ENCODE assay signal across 8 mouse cellular contexts in the genomic region with DNA sequence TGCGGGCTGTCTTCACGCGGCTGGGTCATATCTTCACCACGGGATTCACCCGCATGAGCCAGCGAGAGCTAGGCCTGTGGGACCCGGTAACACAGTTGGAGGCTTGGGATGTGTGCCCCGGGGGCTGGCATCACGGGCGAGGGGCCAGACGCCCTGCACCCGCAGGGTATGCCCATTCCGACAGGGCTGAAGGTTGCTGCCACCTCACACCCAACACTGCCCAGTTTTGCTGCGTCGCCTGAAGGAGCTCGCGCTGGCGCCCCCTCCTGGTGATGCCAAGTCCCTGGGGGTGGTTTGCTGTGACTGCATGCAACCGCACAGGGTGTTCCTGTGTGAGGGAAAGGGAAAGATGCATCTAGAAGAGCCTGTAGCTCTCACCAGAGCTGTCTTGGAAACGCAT. TPM values are rescaled to one million over a fixed set of nuclear protein-coding genes. Genes with fewer than 3 reads are reported as not detected.
DNase-seq lines count a peak whose midpoint lies in the region; ATAC-seq and TF ChIP-seq lines count a peak whose summit lies in the region.

No protein-coding gene starts in this region.

- ATAC-seq in embryonic facial prominence, embryonic 11.5 days (replicated peaks; ENCODE audit: insufficient number of reproducible peaks, low FRiP score, low TSS enrichment, low read depth): 0 out of 2 replicates have a peak, but pooled peaks have one; percentile 17
- no peak for ATAC-seq in heart, embryonic 11.5 days (replicated peaks; ENCODE audit: insufficient number of reproducible peaks, low FRiP score, low TSS enrichment)
- ATAC-seq in kidney, embryonic 16.5 days (ENCODE audit: low FRiP score, low TSS enrichment): no peak
- no peak for ATAC-seq in liver, embryonic 16.5 days (ENCODE audit: low read depth)
- ATAC-seq in neural tube, embryonic 12.5 days (ENCODE audit: low FRiP score, low read depth): no peak

- no peak overlapping the region for H3K27ac ChIP-seq in embryonic facial prominence, embryonic 11.5 days (replicated peaks; ENCODE audit: low read depth, low read length)
- H3K27ac ChIP-seq in heart, embryonic 11.5 days (ENCODE audit: low read depth, low read length): no peak overlapping the region
- no peak overlapping the region for H3K27ac ChIP-seq in kidney, embryonic 16.5 days (ENCODE audit: low read length)
- H3K27ac ChIP-seq in liver, embryonic 16.5 days (ENCODE audit: low read length): no peak overlapping the region
- no peak overlapping the region for H3K27ac ChIP-seq in neural tube, embryonic 12.5 days
- no peak overlapping the region for H3K27ac ChIP-seq in testis, adult 2 months (ENCODE audit: control insufficient read depth, insufficient read depth, low read depth, low read length)

- 15% methylated on average over 20 of the region's 20 CpGs for WGBS in embryonic facial prominence, embryonic 11.5 days
- WGBS in heart, embryonic 11.5 days (ENCODE audit: insufficient replicate concordance): 18% methylated on average over 20 of the region's 20 CpGs
- WGBS in kidney, embryonic 16.5 days: 8% methylated on average over 20 of the region's 20 CpGs
- WGBS in liver, embryonic 16.5 days (ENCODE audit: insufficient replicate concordance): 10% methylated on average over 20 of the region's 20 CpGs
- WGBS in neural tube, embryonic 12.5 days: 16% methylated on average over 20 of the region's 20 CpGs

- DNase-seq in CD4-positive helper T cell, adult 2 months (ENCODE audit: low read depth, low spot score): peak; percentile 85
- peak; percentile 52 for DNase-seq in adrenal gland, adult 8-10 months
- DNase-seq in embryonic facial prominence, embryonic 11.5 days (ENCODE audit: low spot score): peak; percentile 64

- no peaks in the 10 kb centered on the region; the same call in none of the 2 replicates for H3K4me1 ChIP-seq in embryonic facial prominence, embryonic 11.5 days (ENCODE audit: control insufficient read depth, insufficient read depth, low read length)
- peaks cover 30% of the 10 kb centered on the region for H3K4me1 ChIP-seq in heart, embryonic 11.5 days (ENCODE audit: control insufficient read depth, insufficient read depth, low read length)
- H3K4me1 ChIP-seq in kidney, embryonic 16.5 days (ENCODE audit: insufficient read depth, low read length): peaks cover 10% of the 10 kb centered on the region
- H3K4me1 ChIP-seq in liver, embryonic 16.5 days (ENCODE audit: control insufficient read depth, low read depth, low read length): peaks cover 7% of the 10 kb centered on the region; the same call in 1 of the 2 replicates
- peaks cover 13% of the 10 kb centered on the region for H3K4me1 ChIP-seq in neural tube, embryonic 12.5 days
- peaks cover 18% of the 10 kb centered on the region for H3K4me1 ChIP-seq in testis, adult 2 months (ENCODE audit: control insufficient read depth, insufficient read depth, low read length)

- H3K9me3 ChIP-seq in embryonic facial prominence, embryonic 11.5 days (replicated peaks; ENCODE audit: control insufficient read depth, low read length): no peaks in the 10 kb centered on the region
- H3K9me3 ChIP-seq in heart, embryonic 11.5 days (replicated peaks; ENCODE audit: control insufficient read depth, low read length): no peaks in the 10 kb centered on the region
- no peaks in the 10 kb centered on the region for H3K9me3 ChIP-seq in kidney, embryonic 16.5 days (ENCODE audit: low read length)
- H3K9me3 ChIP-seq in liver, embryonic 16.5 days (replicated peaks; ENCODE audit: control insufficient read depth, low read length): no peaks in the 10 kb centered on the region
- H3K9me3 ChIP-seq in neural tube, embryonic 12.5 days: no peaks in the 10 kb centered on the region

- H3K4me3 ChIP-seq in embryonic facial prominence, embryonic 11.5 days (ENCODE audit: low read depth, low read length): no peak overlapping the region
- no peak overlapping the region for H3K4me3 ChIP-seq in heart, embryonic 11.5 days (ENCODE audit: low read depth, low read length)
- H3K4me3 ChIP-seq in kidney, embryonic 16.5 days (ENCODE audit: low read length): no peak overlapping the region
- 0 out of 2 replicates have a peak overlapping the region, but pooled peaks have one; percentile 5 for H3K4me3 ChIP-seq in liver, embryonic 16.5 days (ENCODE audit: low read depth, low read length)
- H3K4me3 ChIP-seq in neural tube, embryonic 12.5 days: no peak overlapping the region
- peak overlapping the region; percentile 47 for H3K4me3 ChIP-seq in testis, adult 2 months (ENCODE audit: control insufficient read depth, low read depth, low read length)

- TF ChIP-seq CTCF in testis, adult 2 months (IDR thresholded peaks at IDR 0.05; ENCODE audit: control insufficient read depth, insufficient read depth, insufficient replicate concordance, low read depth, low read length): peak; percentile 78; the same call in 1 of the 2 replicates

- no peak overlapping the region for H3K9ac ChIP-seq in embryonic facial prominence, embryonic 11.5 days (replicated peaks; ENCODE audit: low read length)
- H3K9ac ChIP-seq in heart, embryonic 11.5 days (ENCODE audit: low read depth, low read length): 0 out of 2 replicates have a peak overlapping the region, but pooled peaks have one; percentile 10
- no peak overlapping the region for H3K9ac ChIP-seq in kidney, embryonic 16.5 days (replicated peaks; ENCODE audit: low read length)
- H3K9ac ChIP-seq in liver, embryonic 16.5 days (ENCODE audit: low read depth, low read length): no peak overlapping the region
- no peak overlapping the region for H3K9ac ChIP-seq in neural tube, embryonic 12.5 days

- peaks cover 8% of the 10 kb centered on the region for H3K36me3 ChIP-seq in embryonic facial prominence, embryonic 11.5 days (replicated peaks; ENCODE audit: control insufficient read depth, insufficient read depth, low read depth, low read length)
- no peaks in the 10 kb centered on the region; the same call in 1 of the 2 replicates for H3K36me3 ChIP-seq in heart, embryonic 11.5 days (ENCODE audit: control insufficient read depth, insufficient read depth, low read length)
- peaks cover 19% of the 10 kb centered on the region for H3K36me3 ChIP-seq in kidney, embryonic 16.5 days (ENCODE audit: insufficient read depth, low read length)
- H3K36me3 ChIP-seq in liver, embryonic 16.5 days (ENCODE audit: control insufficient read depth, insufficient read depth): no peaks in the 10 kb centered on the region
- H3K36me3 ChIP-seq in neural tube, embryonic 12.5 days: peaks cover 24% of the 10 kb centered on the region
- H3K36me3 ChIP-seq in testis, adult 2 months (ENCODE audit: control insufficient read depth, insufficient read depth, low read length): no peaks in the 10 kb centered on the region

- H3K4me2 ChIP-seq in embryonic facial prominence, embryonic 11.5 days (ENCODE audit: low read depth, low read length): no peak overlapping the region
- no peak overlapping the region for H3K4me2 ChIP-seq in heart, embryonic 11.5 days
- H3K4me2 ChIP-seq in kidney, embryonic 16.5 days (replicated peaks; ENCODE audit: low read depth, low read length): peak overlapping the region; percentile 37
- peak overlapping the region; percentile 35 for H3K4me2 ChIP-seq in liver, embryonic 16.5 days (ENCODE audit: low read depth, low read length)
- H3K4me2 ChIP-seq in neural tube, embryonic 12.5 days (replicated peaks): peak overlapping the region; percentile 20

- H3K27me3 ChIP-seq in embryonic facial prominence, embryonic 11.5 days (ENCODE audit: control insufficient read depth, insufficient read depth, low read length): peaks cover 39% of the 10 kb centered on the region
- H3K27me3 ChIP-seq in heart, embryonic 11.5 days (ENCODE audit: control insufficient read depth, insufficient read depth, low read length): peaks cover 33% of the 10 kb centered on the region
- H3K27me3 ChIP-seq in kidney, embryonic 16.5 days (ENCODE audit: insufficient read depth, low read length): peaks cover 50% of the 10 kb centered on the region
- H3K27me3 ChIP-seq in liver, embryonic 16.5 days (ENCODE audit: control insufficient read depth, insufficient read depth, low read depth, low read length): peaks cover 41% of the 10 kb centered on the region
- peaks cover 51% of the 10 kb centered on the region for H3K27me3 ChIP-seq in neural tube, embryonic 12.5 days (replicated peaks)
- no peaks in the 10 kb centered on the region for H3K27me3 ChIP-seq in testis, adult 2 months (ENCODE audit: control insufficient read depth, insufficient read depth, low read length)

- TF ChIP-seq POLR2A in testis, adult 2 months (IDR thresholded peaks at IDR 0.05; ENCODE audit: control insufficient read depth, low read depth, low read length): no peak

RNA-seq across cellular contexts. Expression of gene Coro6, which starts 5.6 kb away (rescaled TPM):
- 1 to 10 TPM in 3 of 4 experiments, under 1 TPM in 1; 0.73 to 6.4 (median 3.8) TPM for total RNA-seq in adrenal gland, adult 8-10 months (2022)
- 0.25 and 0.43 TPM in 2 replicates for polyA plus RNA-seq in embryonic facial prominence, embryonic 11.5 days (2014; fragmentation: Nextera tagmentation; extraction: Ambion mirVana)
- polyA plus RNA-seq in heart, embryonic 11.5 days (2014; fragmentation: Nextera tagmentation; extraction: Ambion mirVana): 35.3 and 38.9 TPM in 2 replicates
- polyA plus RNA-seq in kidney, embryonic 16.5 days (2015; fragmentation: Nextera tagmentation; extraction: Ambion mirVana): 0.25 and 0.51 TPM in 2 replicates
- 0.16 and 0.45 TPM in 2 replicates for polyA plus RNA-seq in liver, embryonic 16.5 days (2015; fragmentation: Nextera tagmentation; extraction: Ambion mirVana)
- polyA plus RNA-seq in neural tube, embryonic 12.5 days (2016; fragmentation: Nextera tagmentation; extraction: Ambion mirVana): 0.15 TPM in 2 replicates
- 2.7 TPM in 2 replicates for polyA plus RNA-seq in testis, adult 2 months (2012; rRNA removed)

RNA-seq across cellular contexts. Expression of gene Ankrd13b, which starts 21.7 kb away (rescaled TPM):
- 10 to 100 TPM in 2 of 4 experiments, 1 to 10 TPM in 2; 5.7 to 13.6 (median 9.3) TPM for total RNA-seq in adrenal gland, adult 8-10 months (2022)
- polyA plus RNA-seq in embryonic facial prominence, embryonic 11.5 days (2014; fragmentation: Nextera tagmentation; extraction: Ambion mirVana): 7.9 and 8.5 TPM in 2 replicates
- polyA plus RNA-seq in heart, embryonic 11.5 days (2014; fragmentation: Nextera tagmentation; extraction: Ambion mirVana): 3.0 and 3.4 TPM in 2 replicates
- polyA plus RNA-seq in kidney, embryonic 16.5 days (2015; fragmentation: Nextera tagmentation; extraction: Ambion mirVana): 3.5 and 4.0 TPM in 2 replicates
- 0.37 and 0.41 TPM in 2 replicates for polyA plus RNA-seq in liver, embryonic 16.5 days (2015; fragmentation: Nextera tagmentation; extraction: Ambion mirVana)
- 33.8 and 39.7 TPM in 2 replicates for polyA plus RNA-seq in neural tube, embryonic 12.5 days (2016; fragmentation: Nextera tagmentation; extraction: Ambion mirVana)
- 2.9 and 3.6 TPM in 2 replicates for polyA plus RNA-seq in testis, adult 2 months (2012; rRNA removed)

RNA-seq across cellular contexts. Expression of gene Git1, which starts 25.6 kb away (rescaled TPM):
- 10 to 100 TPM; 42.1 to 61.0 (median 50.0) TPM for total RNA-seq in adrenal gland, adult 8-10 months (2022)
- 11.9 and 12.4 TPM in 2 replicates for polyA plus RNA-seq in embryonic facial prominence, embryonic 11.5 days (2014; fragmentation: Nextera tagmentation; extraction: Ambion mirVana)
- 13.3 and 15.1 TPM in 2 replicates for polyA plus RNA-seq in heart, embryonic 11.5 days (2014; fragmentation: Nextera tagmentation; extraction: Ambion mirVana)
- 9.7 and 13.0 TPM in 2 replicates for polyA plus RNA-seq in kidney, embryonic 16.5 days (2015; fragmentation: Nextera tagmentation; extraction: Ambion mirVana)
- polyA plus RNA-seq in liver, embryonic 16.5 days (2015; fragmentation: Nextera tagmentation; extraction: Ambion mirVana): 1.3 and 1.5 TPM in 2 replicates
- polyA plus RNA-seq in neural tube, embryonic 12.5 days (2016; fragmentation: Nextera tagmentation; extraction: Ambion mirVana): 12.5 and 14.4 TPM in 2 replicates
- 566 and 585 TPM in 2 replicates for polyA plus RNA-seq in testis, adult 2 months (2012; rRNA removed)

RNA-seq across cellular contexts. Expression of gene Abhd15, which starts 47.1 kb away (rescaled TPM):
- total RNA-seq in adrenal gland, adult 8-10 months (2022): 10 to 100 TPM; 14.6 to 23.9 (median 17.4) TPM
- polyA plus RNA-seq in embryonic facial prominence, embryonic 11.5 days (2014; fragmentation: Nextera tagmentation; extraction: Ambion mirVana): 1.9 and 2.8 TPM in 2 replicates
- 0.82 and 1.5 TPM in 2 replicates for polyA plus RNA-seq in heart, embryonic 11.5 days (2014; fragmentation: Nextera tagmentation; extraction: Ambion mirVana)
- polyA plus RNA-seq in kidney, embryonic 16.5 days (2015; fragmentation: Nextera tagmentation; extraction: Ambion mirVana): 2.0 and 2.2 TPM in 2 replicates
- polyA plus RNA-seq in liver, embryonic 16.5 days (2015; fragmentation: Nextera tagmentation; extraction: Ambion mirVana): 3.9 and 5.1 TPM in 2 replicates
- 5.2 and 7.1 TPM in 2 replicates for polyA plus RNA-seq in neural tube, embryonic 12.5 days (2016; fragmentation: Nextera tagmentation; extraction: Ambion mirVana)
- 0.17 and 0.28 TPM in 2 replicates for polyA plus RNA-seq in testis, adult 2 months (2012; rRNA removed)

RNA-seq across cellular contexts. Expression of gene Trp53i13, which starts 48.0 kb away (rescaled TPM):
- total RNA-seq in adrenal gland, adult 8-10 months (2022): 10 to 100 TPM; 15.1 to 28.8 (median 20.0) TPM
- polyA plus RNA-seq in embryonic facial prominence, embryonic 11.5 days (2014; fragmentation: Nextera tagmentation; extraction: Ambion mirVana): 31.0 and 35.5 TPM in 2 replicates
- polyA plus RNA-seq in heart, embryonic 11.5 days (2014; fragmentation: Nextera tagmentation; extraction: Ambion mirVana): 23.0 and 24.8 TPM in 2 replicates
- 34.1 and 36.1 TPM in 2 replicates for polyA plus RNA-seq in kidney, embryonic 16.5 days (2015; fragmentation: Nextera tagmentation; extraction: Ambion mirVana)
- polyA plus RNA-seq in liver, embryonic 16.5 days (2015; fragmentation: Nextera tagmentation; extraction: Ambion mirVana): 3.4 and 3.7 TPM in 2 replicates
- 28.7 and 32.4 TPM in 2 replicates for polyA plus RNA-seq in neural tube, embryonic 12.5 days (2016; fragmentation: Nextera tagmentation; extraction: Ambion mirVana)
- 46.7 and 54.1 TPM in 2 replicates for polyA plus RNA-seq in testis, adult 2 months (2012; rRNA removed)

Comparison
In these comparisons a context has a peak if more than half of its experiments do, and no peak if none do; other contexts are left out.
1. H3K4me2 ChIP-seq: peak in kidney, embryonic 16.5 days (single experiment), liver, embryonic 16.5 days (single experiment) and neural tube, embryonic 12.5 days (single experiment); none in embryonic facial prominence, embryonic 11.5 days (single experiment) and heart, embryonic 11.5 days (single experiment).
2. H3K4me3 ChIP-seq: peak in liver, embryonic 16.5 days (single experiment) and testis, adult 2 months (single experiment); none in embryonic facial prominence, embryonic 11.5 days (single experiment), heart, embryonic 11.5 days (single experiment), kidney, embryonic 16.5 days (single experiment) and neural tube, embryonic 12.5 days (single experiment).
3. RNA of gene Git1, which starts 25.6 kb away (polyA plus RNA-seq): 566 to 585 TPM in testis, adult 2 months; 13.3 to 15.1 TPM in heart, embryonic 11.5 days, 12.5 to 14.4 TPM in neural tube, embryonic 12.5 days, 11.9 to 12.4 TPM in embryonic facial prominence, embryonic 11.5 days, 9.7 to 13.0 TPM in kidney, embryonic 16.5 days and 1.3 to 1.5 TPM in liver, embryonic 16.5 days; every median in the first group is over 10 times any median in the second.
4. Peak in every context shown above with its lines, with median percentiles within 50 percentile points of each other: DNase-seq.